16 mouse cellular contexts compared by ENCODE assay signal in genomic region chr2:93110898-93111297, GRCm38 (mm10).
DNase-seq lines count a peak whose midpoint lies in the region; ATAC-seq and TF ChIP-seq lines count a peak whose summit lies in the region.
"Had no signal": no experiment of that assay in that cellular context is flagged by ENCODE, and none has a peak within 500 bp of the region (broad histone marks: within the 10 kb centered on the region; RNA-seq: fewer than 3 reads in every experiment).

No protein-coding gene starts in this region.

- no peaks in the 10 kb centered on the region for H3K36me3 ChIP-seq in midbrain, postnatal 0 days (ENCODE audit: insufficient read depth, low read length)
- H3K36me3 ChIP-seq in midbrain, embryonic 16.5 days (ENCODE audit: control insufficient read depth, insufficient read depth, low read length), result no peaks in the 10 kb centered on the region
- no peaks in the 10 kb centered on the region for H3K36me3 ChIP-seq in kidney, embryonic 14.5 days (ENCODE audit: control insufficient read depth, insufficient read depth, low read length)
- H3K36me3 ChIP-seq: embryonic facial prominence, embryonic 12.5 days; heart, embryonic 15.5 days; midbrain, embryonic 15.5 days; neural tube, embryonic 13.5 days had no signal

- DNase-seq in midbrain, postnatal 0 days (ENCODE audit: low spot score), result no peak
- peak; percentile 33 to 41 for DNase-seq in frontal cortex, postnatal 36 days (ENCODE audit: low spot score in 2 of 2)
- peak; percentile 20 to 39 for DNase-seq in layer of hippocampus, postnatal 25 days (ENCODE audit: extremely low spot score in 1 of 2, low spot score in 1 of 2)
- peak; percentile 67 for DNase-seq in telencephalon, adult 2 months (ENCODE audit: low read depth, low spot score)
- no peak for DNase-seq in lung, postnatal 25 days (ENCODE audit: low spot score)
- DNase-seq: kidney, adult 11 months; kidney, postnatal 4 days; lung, adult 18-20 months; thymus, adult 2 months had no signal

- H3K27me3 ChIP-seq in midbrain, postnatal 0 days (ENCODE audit: insufficient read depth, low read length), result no peaks in the 10 kb centered on the region; the same call in 1 of the 2 replicates
- H3K27me3 ChIP-seq in midbrain, embryonic 16.5 days (ENCODE audit: control insufficient read depth, insufficient read depth, low read depth, low read length), result no peaks in the 10 kb centered on the region
- peaks cover 4% of the 10 kb centered on the region; the same call in 1 of the 2 replicates for H3K27me3 ChIP-seq in kidney, embryonic 14.5 days (ENCODE audit: control insufficient read depth, insufficient read depth, low read length)
- H3K27me3 ChIP-seq: midbrain, embryonic 15.5 days; neural tube, embryonic 13.5 days had no signal

- H3K4me3 ChIP-seq in midbrain, postnatal 0 days (ENCODE audit: low read depth, low read length), result no peak overlapping the region
- H3K4me3 ChIP-seq in midbrain, embryonic 16.5 days (ENCODE audit: low read depth, low read length), result no peak overlapping the region
- H3K4me3 ChIP-seq in kidney, embryonic 14.5 days (ENCODE audit: low read length), result no peak overlapping the region
- H3K4me3 ChIP-seq: embryonic facial prominence, embryonic 12.5 days; heart, embryonic 15.5 days; midbrain, embryonic 15.5 days; neural tube, embryonic 13.5 days had no signal

- H3K4me1 ChIP-seq in midbrain, postnatal 0 days (ENCODE audit: insufficient read depth, low read length), result no peaks in the 10 kb centered on the region
- H3K4me1 ChIP-seq in midbrain, embryonic 16.5 days (ENCODE audit: control insufficient read depth, insufficient read depth, low read length), result no peaks in the 10 kb centered on the region
- no peaks in the 10 kb centered on the region for H3K4me1 ChIP-seq in kidney, embryonic 14.5 days (ENCODE audit: control insufficient read depth, insufficient read depth, low read length)
- H3K4me1 ChIP-seq: embryonic facial prominence, embryonic 12.5 days; heart, embryonic 15.5 days; midbrain, embryonic 15.5 days had no signal

- TF ChIP-seq CTCF in midbrain, postnatal 0 days (IDR thresholded peaks at IDR 0.05), result no peak

- no peaks in the 10 kb centered on the region for H3K9me3 ChIP-seq in midbrain, postnatal 0 days (ENCODE audit: low read length)
- no peaks in the 10 kb centered on the region for H3K9me3 ChIP-seq in midbrain, embryonic 16.5 days (replicated peaks; ENCODE audit: control insufficient read depth, low read length, poor library complexity, severe bottlenecking)
- no peaks in the 10 kb centered on the region for H3K9me3 ChIP-seq in kidney, embryonic 14.5 days (ENCODE audit: control insufficient read depth, low read length)
- H3K9me3 ChIP-seq: embryonic facial prominence, embryonic 12.5 days; heart, embryonic 15.5 days; midbrain, embryonic 15.5 days; neural tube, embryonic 13.5 days had no signal

- no peak overlapping the region for H3K27ac ChIP-seq in midbrain, postnatal 0 days (ENCODE audit: low read depth, low read length)
- no peak overlapping the region for H3K27ac ChIP-seq in midbrain, embryonic 16.5 days (ENCODE audit: low read length)
- no peak overlapping the region for H3K27ac ChIP-seq in kidney, embryonic 14.5 days (ENCODE audit: low read depth, low read length)
- H3K27ac ChIP-seq: embryonic facial prominence, embryonic 12.5 days; heart, embryonic 15.5 days; hindbrain, embryonic 14.5 days; midbrain, embryonic 15.5 days; neural tube, embryonic 13.5 days had no signal

- no peak overlapping the region for H3K9ac ChIP-seq in midbrain, postnatal 0 days (replicated peaks; ENCODE audit: low read length, poor library complexity, severe bottlenecking)
- no peak overlapping the region for H3K9ac ChIP-seq in midbrain, embryonic 16.5 days (ENCODE audit: low read depth, low read length)
- H3K9ac ChIP-seq in kidney, embryonic 14.5 days (ENCODE audit: low read depth, low read length), result no peak overlapping the region
- H3K9ac ChIP-seq: embryonic facial prominence, embryonic 12.5 days; heart, embryonic 15.5 days; hindbrain, embryonic 14.5 days; midbrain, embryonic 15.5 days; neural tube, embryonic 13.5 days had no signal

- WGBS in midbrain, postnatal 0 days, result 88% methylated on average over 5 of the region's 5 CpGs
- WGBS in midbrain, embryonic 16.5 days, result 87% methylated on average over 5 of the region's 5 CpGs
- WGBS in kidney, embryonic 14.5 days, result 82% methylated on average over 5 of the region's 5 CpGs

- 0 out of 2 replicates have a peak, but pooled peaks have one; percentile 10 for ATAC-seq in midbrain, postnatal 0 days (ENCODE audit: low FRiP score)
- no peak for ATAC-seq in midbrain, embryonic 16.5 days
- no peak for ATAC-seq in kidney, embryonic 14.5 days (ENCODE audit: low FRiP score, low TSS enrichment)
- ATAC-seq: midbrain, embryonic 15.5 days had no signal

- no peak overlapping the region for H3K4me2 ChIP-seq in midbrain, postnatal 0 days (ENCODE audit: low read depth, low read length, poor library complexity, severe bottlenecking)
- no peak overlapping the region for H3K4me2 ChIP-seq in midbrain, embryonic 16.5 days (ENCODE audit: low read length)
- no peak overlapping the region for H3K4me2 ChIP-seq in kidney, embryonic 14.5 days (replicated peaks; ENCODE audit: low read depth, low read length)
- H3K4me2 ChIP-seq: embryonic facial prominence, embryonic 12.5 days; heart, embryonic 15.5 days; hindbrain, embryonic 14.5 days; midbrain, embryonic 15.5 days; neural tube, embryonic 13.5 days had no signal

Comparison
In these comparisons a context has a peak if more than half of its experiments do, and no peak if none do; other contexts are left out.
1. DNase-seq: peak in frontal cortex, postnatal 36 days (2 of 2), layer of hippocampus, postnatal 25 days (2 of 2) and telencephalon, adult 2 months (single experiment); none in midbrain, postnatal 0 days (single experiment) and lung, postnatal 25 days (single experiment).